Mouse (Mus musculus) limb, embryonic 10.5 days (tissue): ENCODE results near the gene Prmt3. TPM values are rescaled to one million over a fixed set of nuclear protein-coding genes. Genes with fewer than 3 reads are reported as not detected.
A peak's percentile ranks its signal among the peaks of the same experiment; 100 is the strongest.

Experiments used
- DNase-seq: peaks from one replicate; pipeline ENCODE4 v3.0.0-alpha.2; 2017; ENCODE audit warnings: low spot score
- H3K27ac ChIP-seq: fragments of 300-500 bp; sonication (generic); 2 replicates; pipeline ENCODE4 v1.5.1; 2016; ENCODE audit warnings: mild to moderate bottlenecking
- H3K27me3 ChIP-seq: fragments of 300-500 bp; sonication (generic); 2 replicates; pipeline ENCODE4 v1.6.1; 2016; ENCODE audit warnings: low read depth, mild to moderate bottlenecking; ENCODE audit not compliant: poor library complexity, severe bottlenecking
- H3K36me3 ChIP-seq: fragments of 300-500 bp; sonication (generic); 2 replicates; pipeline ENCODE4 v1.6.1; 2016; ENCODE audit warnings: mild to moderate bottlenecking, moderate library complexity
- H3K4me1 ChIP-seq: fragments of 300-500 bp; sonication (generic); 2 replicates; pipeline ENCODE4 v1.6.1; 2016
- H3K4me3 ChIP-seq: fragments of 300-500 bp; sonication (generic); 2 replicates; pipeline ENCODE4 v1.5.1; 2016; ENCODE audit warnings: mild to moderate bottlenecking, moderate library complexity
- H3K9me3 ChIP-seq: fragments of 300-500 bp; sonication (generic); replicated peaks from 2 replicates; pipeline ENCODE4 v1.6.1; 2016; ENCODE audit warnings: mild to moderate bottlenecking
- WGBS: fragments of 180-500 bp; shearing (Covaris S2); methylation state at CpG from one replicate; pipeline ENCODE4 v1.1.7; 2016; 5-methylcytosine and 5-hydroxymethylcytosine counted together
- polyA plus RNA-seq: library from polyadenylated mRNA; unstranded; fragments of >200 nt; fragmentation: Nextera tagmentation; extraction: Ambion mirVana; gene quantifications from 2 replicates; pipeline ENCODE4 v1.2.1, GENCODE M21; 2016

Gene Prmt3
- polyA plus RNA-seq, 1 experiment from 2014 or later, result 61.2 TPM

- 74% methylated on average over 11 of the region's 11 CpGs for WGBS
- DNase-seq, result no peak
Measured at GRCm38 (mm10) chr7:49842366-49843282, 64.5 kb downstream of the Prmt3 start.

GRCm38 (mm10) chr7:49843304-49843933 lies 65.3 kb downstream of the Prmt3 start:
- Histone ChIP-seq H3K36me3 (peaks cover 18% of the 10 kb centered on the region), H3K4me1 (peaks cover 19% of the 10 kb centered on the region), H3K4me3 (no peak overlapping the region), H3K27ac (peak overlapping the region; percentile 53; the same call in 1 of the 2 replicates), H3K9me3 (no peaks in the 10 kb centered on the region), H3K27me3 (no peaks in the 10 kb centered on the region)
- WGBS, result 80% methylated on average over 6 of the region's 6 CpGs
- DNase-seq, result no peak

More at GRCm38 (mm10) chr7:49842366-49843282, 64.5 kb downstream of the Prmt3 start:
- Histone ChIP-seq H3K9me3 (no peaks in the 10 kb centered on the region), H3K36me3 (peaks cover 24% of the 10 kb centered on the region), H3K27me3 (no peaks in the 10 kb centered on the region), H3K4me1 (peaks cover 19% of the 10 kb centered on the region), H3K27ac (no peak overlapping the region), H3K4me3 (no peak overlapping the region)

GRCm38 (mm10) chr7:49847939-49848338 lies 69.8 kb downstream of the Prmt3 start:
- peaks cover 12% of the 10 kb centered on the region for H3K4me1 ChIP-seq
- WGBS, result 77% methylated on average over 2 of the region's 2 CpGs
- H3K9me3 ChIP-seq, result no peaks in the 10 kb centered on the region
- no peaks in the 10 kb centered on the region for H3K27me3 ChIP-seq
- peaks cover 14% of the 10 kb centered on the region for H3K36me3 ChIP-seq
- no peak for DNase-seq
- no peak overlapping the region for H3K4me3 ChIP-seq
- no peak overlapping the region for H3K27ac ChIP-seq

- H3K9me3 ChIP-seq, result no peaks in the 10 kb centered on the region
- no peaks in the 10 kb centered on the region for H3K27me3 ChIP-seq
- H3K4me3 ChIP-seq, result no peak overlapping the region
- H3K27ac ChIP-seq, result no peak overlapping the region
- no peak for DNase-seq
- H3K36me3 ChIP-seq, result peaks cover 32% of the 10 kb centered on the region
- WGBS, result 94% methylated on average over 5 of the region's 5 CpGs
- H3K4me1 ChIP-seq, result no peaks in the 10 kb centered on the region
Measured at GRCm38 (mm10) chr7:49853342-49854181, 75.4 kb downstream of the Prmt3 start.

GRCm38 (mm10) chr7:49857347-49857746 lies 79.2 kb downstream of the Prmt3 start:
- Histone ChIP-seq H3K4me3 (no peak overlapping the region), H3K9me3 (no peaks in the 10 kb centered on the region), H3K27ac (no peak overlapping the region), H3K36me3 (peaks cover 29% of the 10 kb centered on the region), H3K27me3 (no peaks in the 10 kb centered on the region), H3K4me1 (no peaks in the 10 kb centered on the region)
- WGBS, result 93% methylated on average over 5 of the region's 5 CpGs
- no peak for DNase-seq

- no peak overlapping the region for H3K4me3 ChIP-seq
- H3K4me1 ChIP-seq, result no peaks in the 10 kb centered on the region
- H3K36me3 ChIP-seq, result peaks cover 29% of the 10 kb centered on the region
- no peaks in the 10 kb centered on the region for H3K9me3 ChIP-seq
- no peaks in the 10 kb centered on the region for H3K27me3 ChIP-seq
- no peak overlapping the region for H3K27ac ChIP-seq
- no peak for DNase-seq
- 87% methylated on average over 3 of the region's 3 CpGs for WGBS
Measured at GRCm38 (mm10) chr7:49858257-49858656, 80.1 kb downstream of the Prmt3 start.

- Histone ChIP-seq H3K27ac (no peak overlapping the region), H3K4me3 (no peak overlapping the region), H3K36me3 (peaks cover 29% of the 10 kb centered on the region), H3K27me3 (no peaks in the 10 kb centered on the region), H3K4me1 (no peaks in the 10 kb centered on the region), H3K9me3 (no peaks in the 10 kb centered on the region)
- DNase-seq, result no peak
- WGBS, result 98% methylated on average over 3 of the region's 3 CpGs
Measured at GRCm38 (mm10) chr7:49859820-49860219, 81.7 kb downstream of the Prmt3 start.

- Histone ChIP-seq H3K9me3 (no peaks in the 10 kb centered on the region), H3K36me3 (peaks cover 29% of the 10 kb centered on the region), H3K4me1 (no peaks in the 10 kb centered on the region), H3K4me3 (no peak overlapping the region), H3K27me3 (no peaks in the 10 kb centered on the region), H3K27ac (no peak overlapping the region)
- whole genome bisulfite sequencing, result 95% methylated on average over 2 of the region's 2 CpGs
- DNase-seq, result no peak
Measured at GRCm38 (mm10) chr7:49861196-49861595, 83.0 kb downstream of the Prmt3 start.

- Histone ChIP-seq H3K4me1 (no peaks in the 10 kb centered on the region), H3K9me3 (no peaks in the 10 kb centered on the region), H3K4me3 (no peak overlapping the region), H3K27ac (no peak overlapping the region), H3K36me3 (peaks cover 9% of the 10 kb centered on the region), H3K27me3 (no peaks in the 10 kb centered on the region)
- WGBS, result 72% methylated on average over 3 of the region's 3 CpGs
- no peak for DNase-seq
Measured at GRCm38 (mm10) chr7:49863753-49864152, 85.6 kb downstream of the Prmt3 start.

GRCm38 (mm10) chr7:49869656-49870055 lies 91.5 kb downstream of the Prmt3 start:
- Histone ChIP-seq H3K9me3 (no peaks in the 10 kb centered on the region), H3K4me1 (no peaks in the 10 kb centered on the region), H3K27ac (no peak overlapping the region), H3K36me3 (no peaks in the 10 kb centered on the region), H3K4me3 (no peak overlapping the region), H3K27me3 (no peaks in the 10 kb centered on the region)
- no peak for DNase-seq
- WGBS, result 80% methylated on average over 5 of the region's 5 CpGs

- H3K36me3 ChIP-seq, result no peaks in the 10 kb centered on the region
- H3K27ac ChIP-seq, result no peak overlapping the region
- no peak for DNase-seq
- H3K4me3 ChIP-seq, result no peak overlapping the region
- H3K27me3 ChIP-seq, result no peaks in the 10 kb centered on the region
- 80% methylated on average over 3 of the region's 3 CpGs for WGBS
- H3K9me3 ChIP-seq, result no peaks in the 10 kb centered on the region
- no peaks in the 10 kb centered on the region for H3K4me1 ChIP-seq
Measured at GRCm38 (mm10) chr7:49870276-49870675, 92.1 kb downstream of the Prmt3 start.

GRCm38 (mm10) chr7:49877307-49877706 lies 99.2 kb downstream of the Prmt3 start:
- peaks cover 5% of the 10 kb centered on the region for H3K4me1 ChIP-seq
- no peak overlapping the region for H3K4me3 ChIP-seq
- WGBS, result 80% methylated on average over 5 of the region's 5 CpGs
- H3K27ac ChIP-seq, result no peak overlapping the region
- H3K9me3 ChIP-seq, result no peaks in the 10 kb centered on the region
- DNase-seq, result no peak
- H3K36me3 ChIP-seq, result no peaks in the 10 kb centered on the region
- no peaks in the 10 kb centered on the region for H3K27me3 ChIP-seq
